Mouse (Mus musculus): ENCODE data around the gene Tmem116. TPM values are rescaled to one million over a fixed set of nuclear protein-coding genes. Genes with fewer than 3 reads are reported as not detected.

Gene Tmem116
- total RNA-seq, 2 experiments from 2014 or later, result 9.2 to 9.4 TPM

Other genes with a start within 250 kb of the Tmem116 start
- gene Rpl6, start 247.4 kb upstream of the Tmem116 start, total RNA-seq (2021), result 100 to 1,000 TPM; 401 to 441 TPM
- 100 to 1,000 TPM; 180 to 207 TPM for gene Hectd4, start 231.7 kb upstream of the Tmem116 start, total RNA-seq (2021)
- gene Trafd1, start 66.3 kb upstream of the Tmem116 start, total RNA-seq (2021), result 10 to 100 TPM; 83.3 to 93.0 TPM
- 10 to 100 TPM; 39.4 to 40.7 TPM for gene Naa25, start 54.0 kb upstream of the Tmem116 start, total RNA-seq (2021)
- gene Erp29, start 613 bp downstream of the Tmem116 start, total RNA-seq (2021), result 100 to 1,000 TPM; 140 to 151 TPM
- gene Adam1b, start 51.5 kb downstream of the Tmem116 start, total RNA-seq (2021), result under 1 TPM in 1 of 2 experiments, not detected in 1; 0.10 TPM
- gene Adam1a, start 93.6 kb downstream of the Tmem116 start, total RNA-seq (2021), result 10 to 100 TPM in 1 of 2 experiments, 1 to 10 TPM in 1; 7.7 to 13.9 TPM
- gene Gm42878, start 93.6 kb downstream of the Tmem116 start, total RNA-seq (2021), result not detected
- 10 to 100 TPM; 59.5 to 67.7 TPM for gene Mapkapk5, start 94.0 kb downstream of the Tmem116 start, total RNA-seq (2021)
- 100 to 1,000 TPM; 109 to 120 TPM for gene Aldh2, start 141.9 kb downstream of the Tmem116 start, total RNA-seq (2021)
- 1 to 10 TPM; 5.4 to 6.6 TPM for gene Acad12, start 167.0 kb downstream of the Tmem116 start, total RNA-seq (2021)
- 1 to 10 TPM; 4.0 to 5.3 TPM for gene Acad10, start 208.6 kb downstream of the Tmem116 start, total RNA-seq (2021)
- 10 to 100 TPM; 64.5 to 69.5 TPM for gene Brap, start 208.7 kb downstream of the Tmem116 start, total RNA-seq (2021)